Mouse (Mus musculus): Measurements from ENCODE around the gene Fam161b. TPM values are rescaled to one million over a fixed set of nuclear protein-coding genes. Genes with fewer than 3 reads are reported as not detected.
A peak's percentile ranks its signal among the peaks of the same experiment; 100 is the strongest.
"Not testable (repeated sequence)": the region's sequence is repeated elsewhere in the genome, so short reads cannot be mapped to it uniquely, and the experiment has no call there.

Gene Fam161b
- polyA plus RNA-seq, 1 experiment from 2014 or later, result 3.8 TPM

DNA sequence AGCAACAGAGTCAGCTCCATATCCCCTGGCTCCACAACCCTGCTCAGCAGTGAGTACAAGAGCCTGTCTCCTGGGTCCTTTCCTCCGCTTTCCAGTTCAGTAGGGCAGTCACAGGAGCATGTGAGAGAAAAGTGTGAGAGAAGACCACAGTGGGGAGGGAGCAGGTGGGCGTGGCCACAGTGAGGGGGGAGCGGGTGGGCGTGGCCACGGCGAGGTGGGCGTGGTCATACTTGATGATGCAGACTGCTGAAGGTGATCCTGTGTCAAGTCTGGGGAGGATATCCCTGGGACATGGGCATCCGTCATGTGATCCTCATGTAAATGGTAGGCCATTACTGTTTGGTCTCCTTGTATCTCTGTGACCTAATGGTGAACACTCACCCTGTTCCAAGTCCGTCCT is 5.3 kb upstream of the Fam161b start:
- H3K9ac ChIP-seq, result no peak overlapping the region
- H3K4me3 ChIP-seq, result no peak overlapping the region
- H3K36me3 ChIP-seq, result peaks cover 43% of the 10 kb centered on the region
- WGBS, result 57% methylated on average over 9 of the region's 9 CpGs
- no peak overlapping the region for H3K4me2 ChIP-seq
- H3K9me3 ChIP-seq, result no peaks in the 10 kb centered on the region
- ATAC-seq (ENCODE audit: borderline replicate concordance, extremely low read depth, low FRiP score, low TSS enrichment), result no peak
- H3K4me1 ChIP-seq, result peaks cover 12% of the 10 kb centered on the region
- no peaks in the 10 kb centered on the region for H3K27me3 ChIP-seq
- H3K27ac ChIP-seq, result no peak overlapping the region

- peaks cover 18% of the 10 kb centered on the region for H3K4me1 ChIP-seq
- H3K36me3 ChIP-seq, result peaks cover 25% of the 10 kb centered on the region
- no peak overlapping the region for H3K4me2 ChIP-seq
- H3K27me3 ChIP-seq, result no peaks in the 10 kb centered on the region
- H3K9ac ChIP-seq, result no peak overlapping the region
- no peak overlapping the region for H3K27ac ChIP-seq
- H3K9me3 ChIP-seq, result no peaks in the 10 kb centered on the region
- no peak for ATAC-seq (ENCODE audit: borderline replicate concordance, extremely low read depth, low FRiP score, low TSS enrichment)
- no peak overlapping the region for H3K4me3 ChIP-seq
- 87% methylated on average over 6 of the region's 6 CpGs for WGBS
These were observed 3.5 kb upstream of the Fam161b start for GRCm38 (mm10) chr12:84365137-84365536.

GRCm38 (mm10) chr12:84364291-84364690 is 2.7 kb upstream of the Fam161b start:
- no peaks in the 10 kb centered on the region for H3K9me3 ChIP-seq
- no peak for ATAC-seq (ENCODE audit: borderline replicate concordance, extremely low read depth, low FRiP score, low TSS enrichment)
- peaks cover 17% of the 10 kb centered on the region for H3K36me3 ChIP-seq
- no peak overlapping the region for H3K4me2 ChIP-seq
- no peak overlapping the region for H3K4me3 ChIP-seq
- no peak overlapping the region for H3K9ac ChIP-seq
- WGBS, result 76% methylated on average over 9 of the region's 9 CpGs
- H3K4me1 ChIP-seq, result peaks cover 18% of the 10 kb centered on the region
- H3K27me3 ChIP-seq, result no peaks in the 10 kb centered on the region
- no peak overlapping the region for H3K27ac ChIP-seq

DNA sequence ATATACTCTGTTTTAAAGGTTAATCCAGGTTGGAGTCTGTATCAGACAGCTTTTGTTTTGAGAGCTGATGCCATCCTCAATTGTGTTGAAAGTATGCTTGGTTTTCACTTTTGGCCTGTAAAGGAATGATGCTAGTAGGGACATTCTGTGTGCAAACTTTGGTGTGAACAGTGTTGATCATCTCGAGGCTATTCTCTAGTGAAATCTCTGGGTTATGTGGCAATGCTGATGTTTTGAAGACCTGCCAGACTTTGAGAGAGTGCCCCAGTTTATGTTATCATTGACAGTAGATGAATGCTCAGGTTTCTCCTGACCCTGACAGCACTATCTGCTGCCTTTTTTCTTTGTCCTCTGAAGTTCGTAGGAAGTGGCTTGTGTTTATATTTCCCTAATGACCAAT is 1.2 kb upstream of the Fam161b start:
- Histone ChIP-seq H3K9ac (peak overlapping the region; percentile 84), H3K9me3 (no peaks in the 10 kb centered on the region), H3K4me1 (peaks cover 18% of the 10 kb centered on the region), H3K36me3 (peaks cover 5% of the 10 kb centered on the region; the same call in 1 of the 2 replicates), H3K27ac (no peak overlapping the region), H3K27me3 (no peaks in the 10 kb centered on the region), H3K4me2 (peak overlapping the region; percentile 73), H3K4me3 (peak overlapping the region; percentile 92)
- ATAC-seq (ENCODE audit: borderline replicate concordance, extremely low read depth, low FRiP score, low TSS enrichment), result no peak
- 24% methylated on average over 2 of the region's 2 CpGs for WGBS

DNA sequence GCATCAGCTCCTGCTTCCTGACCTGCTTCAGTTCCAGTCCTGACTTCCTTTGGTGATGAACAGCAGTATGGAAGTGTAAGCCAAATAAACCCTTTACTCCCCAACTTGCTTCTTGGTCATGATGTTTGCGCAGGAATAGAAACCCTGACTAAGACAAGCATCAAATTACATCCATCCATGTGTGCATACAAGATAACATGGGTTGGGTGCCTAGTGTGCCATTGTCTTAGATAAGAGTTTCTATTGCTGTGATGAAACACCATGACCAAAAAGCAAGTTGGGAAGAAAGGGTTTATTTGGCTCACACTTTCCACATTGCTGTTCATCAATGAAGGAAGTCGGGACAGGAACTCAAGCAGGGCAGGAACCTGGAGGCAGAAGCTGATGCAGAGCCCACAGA is 2.9 kb downstream of the Fam161b start:
- H3K4me2 ChIP-seq; H3K9ac ChIP-seq; H3K36me3 ChIP-seq; ATAC-seq (ENCODE audit: borderline replicate concordance, extremely low read depth, low FRiP score, low TSS enrichment); H3K27ac ChIP-seq; H3K4me3 ChIP-seq; H3K27me3 ChIP-seq; H3K9me3 ChIP-seq: not testable (repeated sequence)
- peaks cover 18% of the 10 kb centered on the region for H3K4me1 ChIP-seq
- WGBS, result 85% methylated on average over 2 of the region's 2 CpGs

- H3K36me3 ChIP-seq, result peaks cover 28% of the 10 kb centered on the region
- H3K27me3 ChIP-seq, result no peaks in the 10 kb centered on the region
- H3K4me3 ChIP-seq, result no peak overlapping the region
- no peak overlapping the region for H3K9ac ChIP-seq
- 39% methylated on average over 2 of the region's 2 CpGs for WGBS
- no peak overlapping the region for H3K4me2 ChIP-seq
- no peaks in the 10 kb centered on the region for H3K4me1 ChIP-seq
- no peak for ATAC-seq (ENCODE audit: borderline replicate concordance, extremely low read depth, low FRiP score, low TSS enrichment)
- H3K27ac ChIP-seq, result no peak overlapping the region
- H3K9me3 ChIP-seq, result no peaks in the 10 kb centered on the region
These were observed 14.4 kb downstream of the Fam161b start for GRCm38 (mm10) chr12:84347192-84347591.

DNA sequence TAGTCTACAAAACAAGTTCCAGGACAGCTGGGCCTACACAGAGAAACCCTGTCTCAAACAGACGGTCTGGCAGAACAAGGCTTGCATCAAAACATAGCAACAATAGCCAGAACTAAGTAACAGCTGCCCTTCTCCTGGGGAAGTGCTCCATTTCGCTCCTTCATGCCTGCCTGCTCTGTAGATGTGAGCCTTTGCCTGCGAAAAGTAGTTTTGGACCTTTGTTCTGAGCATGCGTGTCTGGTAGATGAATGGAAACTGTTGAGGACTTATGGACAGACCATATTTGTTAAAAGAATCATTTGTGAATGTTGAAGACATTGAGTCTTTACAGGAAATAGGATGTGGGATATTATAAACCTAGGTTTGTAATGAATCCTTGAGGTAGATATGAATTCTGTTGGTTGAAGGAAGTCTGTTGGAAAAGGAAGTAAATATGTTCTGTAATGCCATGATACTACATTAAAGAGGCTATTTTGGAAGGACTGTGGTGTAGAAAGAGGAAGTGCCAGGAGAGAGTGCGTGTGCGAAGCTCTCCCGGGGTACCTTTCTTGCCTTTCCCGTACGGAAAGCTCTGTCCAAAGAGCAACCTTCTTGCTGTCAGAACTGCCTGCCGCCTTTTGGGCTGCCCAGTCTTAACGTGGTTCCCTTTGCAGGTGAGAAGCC is 24.5 kb downstream of the Fam161b start:
- no peak for ATAC-seq (ENCODE audit: borderline replicate concordance, extremely low read depth, low FRiP score, low TSS enrichment)
- H3K4me3 ChIP-seq, result no peak overlapping the region
- WGBS, result 82% methylated on average over 11 of the region's 11 CpGs

DNA sequence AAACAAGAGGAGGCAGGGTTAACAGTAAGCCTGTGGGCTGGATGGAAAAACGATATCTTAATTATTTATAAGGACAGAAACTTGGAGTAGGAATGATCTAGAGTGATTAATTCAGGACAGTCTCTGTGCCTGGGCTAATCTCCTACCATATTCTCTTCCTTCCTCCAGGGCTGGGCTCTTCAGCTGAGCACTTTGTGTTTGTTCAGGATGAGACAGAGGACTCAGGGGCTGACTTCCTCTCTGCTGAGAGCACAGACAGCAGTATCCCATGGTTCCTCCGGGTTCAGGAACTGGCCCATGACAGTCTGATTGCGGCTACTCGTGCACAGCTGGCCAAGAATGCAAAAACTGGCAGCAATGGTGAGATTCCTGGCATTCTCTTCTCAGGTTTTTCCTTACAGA is 34.5 kb downstream of the Fam161b start:
- Histone ChIP-seq H3K9ac (no peak overlapping the region), H3K36me3 (peaks cover 61% of the 10 kb centered on the region), H3K4me3 (no peak overlapping the region), H3K4me1 (no peaks in the 10 kb centered on the region), H3K9me3 (no peaks in the 10 kb centered on the region), H3K27me3 (no peaks in the 10 kb centered on the region), H3K27ac (no peak overlapping the region), H3K4me2 (no peak overlapping the region)
- WGBS, result 48% methylated on average over 4 of the region's 4 CpGs
- ATAC-seq (ENCODE audit: borderline replicate concordance, extremely low read depth, low FRiP score, low TSS enrichment), result no peak

More for the DNA sequence above, 24.5 kb downstream of the Fam161b start:
- Histone ChIP-seq H3K27me3 (no peaks in the 10 kb centered on the region), H3K9ac (no peak overlapping the region), H3K4me2 (no peak overlapping the region), H3K4me1 (no peaks in the 10 kb centered on the region), H3K27ac (no peak overlapping the region), H3K36me3 (peaks cover 80% of the 10 kb centered on the region), H3K9me3 (no peaks in the 10 kb centered on the region)

GRCm38 (mm10) chr12:84316721-84317621 is 44.7 kb downstream of the Fam161b start, which contains the start of gene Zfp410:
Gene Zfp410 (plus strand): TSS chr12:84316852.
- H3K4me2 ChIP-seq, result peak within 1 kb of the TSS; percentile 74
- H3K4me1 ChIP-seq, result peaks cover 14% of the 10 kb centered on the region
- H3K9ac ChIP-seq, result peak within 1 kb of the TSS; percentile 97
- no peaks in the 10 kb centered on the region for H3K27me3 ChIP-seq
- H3K9me3 ChIP-seq, result no peaks in the 10 kb centered on the region
- peak; percentile 97 for ATAC-seq (ENCODE audit: borderline replicate concordance, extremely low read depth, low FRiP score, low TSS enrichment)
- H3K36me3 ChIP-seq, result no peaks in the 10 kb centered on the region
- WGBS, result under 1% methylated on average over 70 of the region's 77 CpGs
- H3K4me3 ChIP-seq, result peak within 1 kb of the TSS; percentile 89
- H3K27ac ChIP-seq, result peak within 1 kb of the TSS; percentile 97

GRCm38 (mm10) chr12:84316006-84316405 is 45.6 kb downstream of the Fam161b start:
- peaks cover 14% of the 10 kb centered on the region for H3K4me1 ChIP-seq
- H3K4me2 ChIP-seq, result peak overlapping the region; percentile 74
- 29% methylated on average over 7 of the region's 7 CpGs for WGBS
- peak overlapping the region; percentile 89 for H3K4me3 ChIP-seq
- H3K9me3 ChIP-seq, result no peaks in the 10 kb centered on the region
- ATAC-seq (ENCODE audit: borderline replicate concordance, extremely low read depth, low FRiP score, low TSS enrichment), result no peak
- no peaks in the 10 kb centered on the region for H3K36me3 ChIP-seq
- H3K27ac ChIP-seq, result peak overlapping the region; percentile 97; the same call in 1 of the 2 replicates
- H3K9ac ChIP-seq, result peak overlapping the region; percentile 97
- no peaks in the 10 kb centered on the region for H3K27me3 ChIP-seq

- peaks cover 4% of the 10 kb centered on the region for H3K4me1 ChIP-seq
- H3K27me3 ChIP-seq, result no peaks in the 10 kb centered on the region
- peaks cover 3% of the 10 kb centered on the region; the same call in 1 of the 2 replicates for H3K36me3 ChIP-seq
- no peak overlapping the region for H3K4me3 ChIP-seq
- H3K4me2 ChIP-seq, result no peak overlapping the region
- no peak overlapping the region for H3K27ac ChIP-seq
- 76% methylated on average over 3 of the region's 5 CpGs for WGBS
- no peak for ATAC-seq (ENCODE audit: borderline replicate concordance, extremely low read depth, low FRiP score, low TSS enrichment)
- no peaks in the 10 kb centered on the region for H3K9me3 ChIP-seq
- H3K9ac ChIP-seq, result no peak overlapping the region
These were observed 50.3 kb downstream of the Fam161b start for GRCm38 (mm10) chr12:84311306-84311705.

DNA sequence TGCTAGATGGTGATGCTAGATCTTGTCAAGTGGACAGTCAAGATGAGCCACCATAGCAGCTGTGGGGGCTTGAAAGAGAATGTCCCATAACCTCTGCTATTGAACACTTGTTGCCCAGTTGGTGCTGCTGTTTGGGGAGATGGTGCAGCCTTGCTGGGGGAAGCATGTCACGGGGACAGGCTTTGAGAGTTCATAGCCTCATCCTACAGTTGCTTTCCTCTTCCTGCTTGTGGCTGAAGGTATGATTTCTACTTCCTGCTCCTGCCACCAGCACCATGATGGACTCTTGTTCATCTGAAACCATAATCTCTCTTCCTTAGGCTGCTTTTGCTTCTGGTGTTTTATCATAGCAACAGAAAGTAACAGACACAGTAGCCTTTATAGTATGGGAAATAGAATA is 57.1 kb downstream of the Fam161b start:
- Histone ChIP-seq H3K9me3 (no peaks in the 10 kb centered on the region), H3K36me3 (peaks cover 6% of the 10 kb centered on the region; the same call in 1 of the 2 replicates), H3K4me1 (no peaks in the 10 kb centered on the region), H3K9ac (no peak overlapping the region), H3K27me3 (no peaks in the 10 kb centered on the region), H3K4me2 (no peak overlapping the region), H3K27ac (no peak overlapping the region), H3K4me3 (no peak overlapping the region)
- WGBS, result 74% methylated on average over 1 of the region's 1 CpGs
- no peak for ATAC-seq (ENCODE audit: borderline replicate concordance, extremely low read depth, low FRiP score, low TSS enrichment)

All from lung, embryonic 15.5 days (tissue).